Mouse (Mus musculus) C2C12 (cell line): ENCODE data around the gene Spag16. TPM values are rescaled to one million over a fixed set of nuclear protein-coding genes. Genes with fewer than 3 reads are reported as not detected.

Experiments
- H3K27me3 ChIP-seq: one replicate; pipeline ENCODE4 v1.6.1; 2011; ENCODE audit not compliant: control insufficient read depth, insufficient read depth, insufficient read length
- H3K36me3 ChIP-seq: one replicate; pipeline ENCODE4 v1.6.1; 2011; ENCODE audit not compliant: control insufficient read depth, insufficient read depth
- H3K4me3 ChIP-seq: one replicate; pipeline ENCODE4 v1.5.1; 2011; ENCODE audit warnings: mild to moderate bottlenecking, control low read depth; ENCODE audit not compliant: poor library complexity, insufficient read depth, severe bottlenecking
- H3K79me2 ChIP-seq: one replicate; pipeline ENCODE4 v1.6.1; 2011; ENCODE audit not compliant: control insufficient read depth, insufficient read depth
- H3K79me3 ChIP-seq: one replicate; pipeline ENCODE4 v1.6.1; 2011; ENCODE audit warnings: low read depth, control low read depth
- H3ac ChIP-seq: one replicate; pipeline ENCODE3; 2011; ENCODE audit warnings: low read depth; ENCODE audit not compliant: control insufficient read depth, insufficient read length
- CEBPB ChIP-seq: IDR thresholded peaks from one replicate; pipeline ENCODE4 v1.6.1; 2011; ENCODE audit warnings: low read depth, mild to moderate bottlenecking, control low read depth, moderate library complexity
- CTCF ChIP-seq: IDR thresholded peaks from one replicate; pipeline ENCODE4 v1.5.1; 2011; ENCODE audit not compliant: control insufficient read depth, insufficient read depth, insufficient read length
- FOSL1 ChIP-seq: IDR thresholded peaks from one replicate; pipeline ENCODE4 v1.8.0; 2011; ENCODE audit warnings: mild to moderate bottlenecking, low read length; ENCODE audit not compliant: poor library complexity, insufficient read depth, severe bottlenecking
- MAX ChIP-seq: IDR thresholded peaks from one replicate; pipeline ENCODE4 v1.6.1; 2011; ENCODE audit warnings: mild to moderate bottlenecking, control low read depth
- MYOD1 ChIP-seq: IDR thresholded peaks from one replicate; pipeline ENCODE4 v1.6.1; 2011; ENCODE audit warnings: low read depth; ENCODE audit not compliant: control insufficient read depth, insufficient read length
- MYOG ChIP-seq: IDR thresholded peaks from one replicate; pipeline ENCODE4 v1.6.1; 2011; ENCODE audit not compliant: control insufficient read depth, insufficient read length; ENCODE audit errors: extremely low read depth
- USF1 ChIP-seq: IDR thresholded peaks from one replicate; pipeline ENCODE4 v1.6.1; 2011; ENCODE audit warnings: low read depth, mild to moderate bottlenecking, control low read depth, moderate library complexity
- polyA plus RNA-seq: library from polyadenylated mRNA; unstranded; fragments of >200 nt; fragmentation: generic; extraction: Trizol; gene quantifications from one replicate; pipeline ENCODE4 v1.2.1, GENCODE M21; 2012; ENCODE audit warnings: missing spikeins

Spag16 gene
- polyA plus RNA-seq, 1 experiment = not detected

DNA sequence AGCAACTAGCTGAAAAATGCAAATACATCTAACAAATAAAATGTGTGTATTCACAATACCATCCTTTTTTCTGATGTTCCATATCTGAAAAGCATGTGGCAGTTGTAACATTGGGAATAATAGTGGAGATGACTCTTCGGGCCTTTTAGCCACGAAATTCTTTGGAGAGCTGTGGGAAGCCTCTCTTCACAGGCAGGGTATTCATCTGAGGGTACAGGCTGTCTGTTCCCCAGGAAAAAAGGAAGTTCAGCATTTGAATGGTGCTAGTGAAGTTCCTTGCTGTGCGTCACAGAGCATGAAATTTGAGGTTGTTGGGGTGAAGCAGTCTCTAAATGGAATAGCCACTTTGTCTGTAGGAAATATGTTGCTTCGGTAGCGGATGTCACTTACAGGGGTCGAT, 246.7 kb downstream of the Spag16 start:
- Histone ChIP-seq H3K79me2 (no peaks in the 10 kb centered on the region), H3K4me3 (no peak overlapping the region), H3K27me3 (no peaks in the 10 kb centered on the region), H3ac (no peak overlapping the region), H3K36me3 (no peaks in the 10 kb centered on the region), H3K79me3 (no peaks in the 10 kb centered on the region)
- TF ChIP-seq FOSL1 (no peak), MYOG (no peak), MYOD1 (no peak), CTCF (no peak), MAX (no peak), USF1 (no peak), CEBPB (no peak)

- no peaks in the 10 kb centered on the region for H3K27me3 ChIP-seq
Observed at GRCm38 (mm10) chr1:70078806-70079205, 252.0 kb downstream of the Spag16 start.

DNA sequence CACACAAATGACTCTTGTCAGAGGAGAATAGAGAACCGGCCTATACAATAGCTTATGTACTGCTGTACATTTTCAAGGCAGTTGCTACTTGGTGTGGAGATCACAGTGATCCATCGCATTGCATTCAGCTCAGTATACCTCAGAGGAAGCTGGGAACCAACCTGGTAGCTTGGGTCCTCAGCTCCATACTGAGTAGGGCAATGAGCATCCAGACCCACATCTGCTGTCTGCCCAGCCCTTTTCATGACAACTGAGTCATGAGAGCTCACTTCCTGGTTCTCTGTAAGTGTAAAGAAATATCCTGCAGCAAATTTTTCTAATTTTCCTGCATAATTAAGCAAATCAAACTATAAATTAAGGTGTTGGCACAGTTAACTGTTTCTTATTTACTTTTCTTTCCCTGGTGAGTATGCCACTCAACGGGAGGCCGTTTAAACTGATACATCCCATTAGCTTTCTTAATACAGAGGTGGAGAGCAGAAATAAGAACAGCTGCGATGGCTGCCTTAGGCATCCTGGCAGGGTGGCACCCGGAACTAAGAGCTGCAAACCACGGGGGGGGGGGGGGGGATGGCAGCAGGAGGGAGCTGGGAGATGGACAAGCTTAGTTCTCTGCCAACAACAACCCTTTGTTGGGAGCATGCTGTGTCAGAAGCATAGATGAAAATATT, 255.6 kb downstream of the Spag16 start:
- Histone ChIP-seq H3K27me3 (no peaks in the 10 kb centered on the region), H3K4me3 (no peak overlapping the region), H3ac (no peak overlapping the region), H3K36me3 (no peaks in the 10 kb centered on the region), H3K79me3 (no peaks in the 10 kb centered on the region), H3K79me2 (no peaks in the 10 kb centered on the region)
- TF ChIP-seq FOSL1 (no peak), CTCF (no peak), MYOD1 (no peak), MYOG (no peak), MAX (no peak), CEBPB (no peak), USF1 (no peak)

More at GRCm38 (mm10) chr1:70078806-70079205, 252.0 kb downstream of the Spag16 start:
- Histone ChIP-seq H3K79me3 (no peaks in the 10 kb centered on the region), H3K36me3 (no peaks in the 10 kb centered on the region), H3K4me3 (no peak overlapping the region), H3K79me2 (no peaks in the 10 kb centered on the region), H3ac (no peak overlapping the region)
- TF ChIP-seq USF1 = no peak
- no peak for TF ChIP-seq MYOG
- peak; percentile 41 for TF ChIP-seq MYOD1
- no peak for TF ChIP-seq CTCF
- peak; percentile 38 for TF ChIP-seq FOSL1
- TF ChIP-seq CEBPB = peak; percentile 25
- TF ChIP-seq MAX = no peak

DNA sequence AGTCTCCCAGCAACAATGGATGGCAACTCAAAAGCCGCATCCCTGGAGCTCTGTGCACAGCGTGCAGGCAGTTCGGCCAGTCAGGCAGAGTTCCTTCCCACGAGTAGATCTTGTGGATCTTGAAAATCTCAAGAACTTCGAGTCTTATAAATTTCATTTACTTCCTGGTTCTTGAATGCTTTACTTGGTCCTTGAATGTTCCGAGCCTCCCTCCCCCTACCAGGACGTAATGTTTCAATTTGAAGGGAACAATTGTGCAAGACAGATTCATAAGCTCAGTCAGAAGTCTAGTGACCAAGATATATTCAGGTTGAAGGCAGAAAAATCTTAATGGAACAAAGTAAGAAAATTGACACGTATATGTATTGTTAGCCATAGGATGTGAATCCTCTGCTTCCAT, 277.9 kb downstream of the Spag16 start:
- Histone ChIP-seq H3K79me3 (no peaks in the 10 kb centered on the region), H3K4me3 (no peak overlapping the region), H3K79me2 (no peaks in the 10 kb centered on the region), H3ac (no peak overlapping the region), H3K36me3 (no peaks in the 10 kb centered on the region), H3K27me3 (no peaks in the 10 kb centered on the region)
- TF ChIP-seq MYOD1 (no peak), MYOG (no peak)

- Histone ChIP-seq H3K27me3 (no peaks in the 10 kb centered on the region), H3K36me3 (no peaks in the 10 kb centered on the region), H3K4me3 (no peak overlapping the region), H3K79me3 (no peaks in the 10 kb centered on the region), H3ac (no peak overlapping the region), H3K79me2 (no peaks in the 10 kb centered on the region)
- no peak for TF ChIP-seq MYOD1
Observed at GRCm38 (mm10) chr1:70116212-70116982, 289.6 kb downstream of the Spag16 start.

- H3K27me3 ChIP-seq = no peaks in the 10 kb centered on the region
- H3K4me3 ChIP-seq = no peak overlapping the region
- TF ChIP-seq USF1 (no peak), CEBPB (no peak), MAX (no peak), MYOG (no peak), FOSL1 (no peak), MYOD1 (no peak), CTCF (no peak)
- H3K79me3 ChIP-seq = no peaks in the 10 kb centered on the region
- H3K36me3 ChIP-seq = no peaks in the 10 kb centered on the region
- no peaks in the 10 kb centered on the region for H3K79me2 ChIP-seq
- no peak overlapping the region for H3ac ChIP-seq
Observed at GRCm38 (mm10) chr1:70128035-70128434, 301.3 kb downstream of the Spag16 start.
